Mouse (Mus musculus) heart, embryonic 11.5 days (tissue): Measurements from ENCODE around the gene Grsf1. TPM values are rescaled to one million over a fixed set of nuclear protein-coding genes. Genes with fewer than 3 reads are reported as not detected.

Experiments used
- ATAC-seq: fragments of 200-750 bp; cut with Nextera tagmentation; replicated peaks from 2 replicates; pipeline ENCODE4 v1.8.0; 2017; ENCODE audit warnings: moderate library complexity; ENCODE audit not compliant: insufficient number of reproducible peaks, low FRiP score, low TSS enrichment
- H3K27ac ChIP-seq: fragments of 300-500 bp; sonication (generic); 2 replicates; pipeline ENCODE4 v1.5.1; 2014; ENCODE audit warnings: mild to moderate bottlenecking, low read depth, low read length
- H3K27me3 ChIP-seq: fragments of 300-500 bp; sonication (generic); 2 replicates; pipeline ENCODE4 v1.6.1; 2014; ENCODE audit warnings: mild to moderate bottlenecking, low read length, mixed read lengths; ENCODE audit not compliant: control insufficient read depth, insufficient read depth
- H3K36me3 ChIP-seq: fragments of 300-500 bp; sonication (generic); 2 replicates; pipeline ENCODE4 v1.6.1; 2014; ENCODE audit warnings: mild to moderate bottlenecking, low read length, moderate library complexity, mixed read lengths; ENCODE audit not compliant: control insufficient read depth, insufficient read depth
- H3K4me1 ChIP-seq: fragments of 300-500 bp; sonication (generic); 2 replicates; pipeline ENCODE4 v1.6.1; 2014; ENCODE audit warnings: low read length; ENCODE audit not compliant: control insufficient read depth, insufficient read depth
- H3K4me2 ChIP-seq: fragments of 300-500 bp; sonication (generic); 2 replicates; pipeline ENCODE4 v1.6.1; 2014; ENCODE audit warnings: mild to moderate bottlenecking, moderate library complexity
- H3K4me3 ChIP-seq: fragments of 300-500 bp; sonication (generic); 2 replicates; pipeline ENCODE4 v1.5.1; 2014; ENCODE audit warnings: low read depth, low read length
- H3K9ac ChIP-seq: fragments of 300-500 bp; sonication (generic); 2 replicates; pipeline ENCODE4 v1.6.1; 2014; ENCODE audit warnings: mild to moderate bottlenecking, low read depth, low read length, moderate library complexity
- H3K9me3 ChIP-seq: fragments of 300-500 bp; sonication (generic); replicated peaks from 2 replicates; pipeline ENCODE4 v1.6.1; 2016; ENCODE audit warnings: low read length; ENCODE audit not compliant: control insufficient read depth
- WGBS: fragments of 180-500 bp; shearing (Covaris S2); extraction: QIAGEN DNeasy Blood & Tissue Kit; methylation state at CpG from one replicate; pipeline ENCODE4 v1.1.7; 2014; ENCODE audit not compliant: insufficient replicate concordance; 5-methylcytosine and 5-hydroxymethylcytosine counted together
- polyA plus RNA-seq: library from polyadenylated mRNA; unstranded; fragments of >200 nt; fragmentation: Nextera tagmentation; extraction: Ambion mirVana; gene quantifications from 2 replicates; pipeline ENCODE4 v1.2.1, GENCODE M21; 2014

Gene Grsf1
- polyA plus RNA-seq, 1 experiment from 2014 or later: 72.7 TPM

GRCm38 (mm10) chr5:88712328-88712727, 36.4 kb upstream of the Grsf1 start:
- peak overlapping the region; percentile 10; the same call in 1 of the 2 replicates for H3K4me3 ChIP-seq
- no peaks in the 10 kb centered on the region for H3K36me3 ChIP-seq
- WGBS: 51% methylated on average over 6 of the region's 6 CpGs
- peak overlapping the region; percentile 49; the same call in 1 of the 2 replicates for H3K9ac ChIP-seq
- H3K27ac ChIP-seq: peak overlapping the region; percentile 93
- no peak for ATAC-seq
- peak overlapping the region; percentile 54 for H3K4me2 ChIP-seq
- peaks cover 11% of the 10 kb centered on the region; the same call in 1 of the 2 replicates for H3K4me1 ChIP-seq
- H3K27me3 ChIP-seq: no peaks in the 10 kb centered on the region
- H3K9me3 ChIP-seq: 0 out of 2 replicates have a peak, but pooled peaks cover 2% of the 10 kb centered on the region

GRCm38 (mm10) chr5:88711618-88712224, 35.8 kb upstream of the Grsf1 start:
- WGBS: 19% methylated on average over 10 of the region's 10 CpGs
- Histone ChIP-seq H3K27ac (peak overlapping the region; percentile 93), H3K36me3 (no peaks in the 10 kb centered on the region), H3K9ac (peak overlapping the region; percentile 49), H3K4me3 (peak overlapping the region; percentile 10; the same call in 1 of the 2 replicates), H3K9me3 (0 out of 2 replicates have a peak, but pooled peaks cover 2% of the 10 kb centered on the region), H3K4me2 (peak overlapping the region; percentile 54), H3K27me3 (no peaks in the 10 kb centered on the region), H3K4me1 (peaks cover 11% of the 10 kb centered on the region; the same call in 1 of the 2 replicates)
- peak; percentile 64 for ATAC-seq

- peak overlapping the region; percentile 22; the same call in 1 of the 2 replicates for H3K4me2 ChIP-seq
- ATAC-seq: no peak
- peak overlapping the region; percentile 93 for H3K27ac ChIP-seq
- H3K9ac ChIP-seq: no peak overlapping the region
- 0 out of 2 replicates have a peak, but pooled peaks cover 2% of the 10 kb centered on the region for H3K9me3 ChIP-seq
- H3K36me3 ChIP-seq: no peaks in the 10 kb centered on the region
- no peaks in the 10 kb centered on the region for H3K27me3 ChIP-seq
- no peak overlapping the region for H3K4me3 ChIP-seq
- H3K4me1 ChIP-seq: peaks cover 11% of the 10 kb centered on the region; the same call in 1 of the 2 replicates
These were observed 35.2 kb upstream of the Grsf1 start for GRCm38 (mm10) chr5:88711128-88711527.

- H3K4me3 ChIP-seq: no peak overlapping the region
- no peak for ATAC-seq
- no peak overlapping the region for H3K27ac ChIP-seq
- peaks cover 2% of the 10 kb centered on the region; the same call in 1 of the 2 replicates for H3K9me3 ChIP-seq
- no peak overlapping the region for H3K4me2 ChIP-seq
- H3K36me3 ChIP-seq: no peaks in the 10 kb centered on the region
- no peaks in the 10 kb centered on the region for H3K27me3 ChIP-seq
- H3K9ac ChIP-seq: no peak overlapping the region
- WGBS: 76% methylated on average over 4 of the region's 4 CpGs
- no peaks in the 10 kb centered on the region for H3K4me1 ChIP-seq
These were observed 27.6 kb upstream of the Grsf1 start for GRCm38 (mm10) chr5:88703551-88703950.

- Histone ChIP-seq H3K27me3 (no peaks in the 10 kb centered on the region), H3K9me3 (no peaks in the 10 kb centered on the region; the same call in 1 of the 2 replicates), H3K4me1 (no peaks in the 10 kb centered on the region), H3K9ac (no peak overlapping the region), H3K4me3 (no peak overlapping the region), H3K36me3 (no peaks in the 10 kb centered on the region), H3K27ac (no peak overlapping the region), H3K4me2 (no peak overlapping the region)
- WGBS: 77% methylated on average over 4 of the region's 4 CpGs
- ATAC-seq: no peak
These were observed 26.1 kb upstream of the Grsf1 start for GRCm38 (mm10) chr5:88702041-88702440.

GRCm38 (mm10) chr5:88699251-88699913, 23.4 kb upstream of the Grsf1 start:
- ATAC-seq: no peak
- 72% methylated on average over 4 of the region's 4 CpGs for WGBS
- no peak overlapping the region for H3K4me3 ChIP-seq
- no peaks in the 10 kb centered on the region for H3K4me1 ChIP-seq
- no peaks in the 10 kb centered on the region for H3K9me3 ChIP-seq
- no peak overlapping the region for H3K4me2 ChIP-seq
- H3K9ac ChIP-seq: no peak overlapping the region
- no peaks in the 10 kb centered on the region for H3K27me3 ChIP-seq
- H3K27ac ChIP-seq: no peak overlapping the region
- no peaks in the 10 kb centered on the region for H3K36me3 ChIP-seq

GRCm38 (mm10) chr5:88697291-88697690, 21.3 kb upstream of the Grsf1 start:
- ATAC-seq: no peak
- Histone ChIP-seq H3K27ac (no peak overlapping the region), H3K36me3 (no peaks in the 10 kb centered on the region), H3K9ac (no peak overlapping the region), H3K4me2 (no peak overlapping the region), H3K9me3 (no peaks in the 10 kb centered on the region), H3K4me3 (no peak overlapping the region), H3K4me1 (no peaks in the 10 kb centered on the region), H3K27me3 (no peaks in the 10 kb centered on the region)
- WGBS: 78% methylated on average over 5 of the region's 5 CpGs

GRCm38 (mm10) chr5:88693057-88693456, 17.1 kb upstream of the Grsf1 start:
- Histone ChIP-seq H3K27ac (no peak overlapping the region), H3K4me1 (no peaks in the 10 kb centered on the region), H3K9me3 (no peaks in the 10 kb centered on the region), H3K9ac (no peak overlapping the region), H3K4me3 (no peak overlapping the region), H3K36me3 (no peaks in the 10 kb centered on the region), H3K27me3 (no peaks in the 10 kb centered on the region), H3K4me2 (no peak overlapping the region)
- no peak for ATAC-seq
